Mouse (Mus musculus): ENCODE data around the gene Gimap4.

GRCm38 (mm10) chr6:48687077-48687476 is 2.7 kb downstream of the Gimap4 start:
- TF ChIP-seq CTCF (IDR thresholded peaks at IDR 0.05; ENCODE audit: low read depth, low read length) (no peak), POLR2A (IDR thresholded peaks at IDR 0.05; ENCODE audit: extremely low read depth, insufficient read depth, low read length) (no peak)
